Mouse (Mus musculus) right cerebral cortex, postnatal 4 days (tissue): ENCODE data around the gene Mrpl23.
A peak's percentile ranks its signal among the peaks of the same experiment; 100 is the strongest.

Experiments used
- DNase-seq: peaks from one replicate; pipeline ENCODE4 v3.0.0-alpha.2; 2022

The Mrpl23 gene

DNA sequence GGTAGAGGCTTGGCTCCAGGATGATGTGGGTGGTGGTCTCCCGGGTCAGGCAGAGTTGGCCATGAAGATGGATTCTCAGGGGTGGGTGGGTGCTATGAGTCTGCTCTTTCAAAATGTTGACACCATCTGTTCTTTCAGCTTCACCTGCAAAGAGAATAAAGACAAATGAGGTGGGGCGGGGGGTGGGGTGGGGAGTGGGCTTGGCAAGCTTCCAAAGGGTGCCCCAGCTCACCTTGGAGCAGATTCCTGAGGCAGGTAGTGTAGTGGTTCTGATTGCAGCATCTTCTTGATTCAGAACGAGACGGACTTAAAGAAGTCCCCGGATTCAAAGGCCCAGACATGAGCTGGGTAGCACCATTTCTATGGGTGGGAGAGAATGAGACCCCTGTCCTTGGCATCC, 43.5 kb downstream of the Mrpl23 start:
- DNase-seq, result no peak

GRCm38 (mm10) chr7:142576472-142577326, 44.2 kb downstream of the Mrpl23 start:
- DNase-seq, result no peak

DNA sequence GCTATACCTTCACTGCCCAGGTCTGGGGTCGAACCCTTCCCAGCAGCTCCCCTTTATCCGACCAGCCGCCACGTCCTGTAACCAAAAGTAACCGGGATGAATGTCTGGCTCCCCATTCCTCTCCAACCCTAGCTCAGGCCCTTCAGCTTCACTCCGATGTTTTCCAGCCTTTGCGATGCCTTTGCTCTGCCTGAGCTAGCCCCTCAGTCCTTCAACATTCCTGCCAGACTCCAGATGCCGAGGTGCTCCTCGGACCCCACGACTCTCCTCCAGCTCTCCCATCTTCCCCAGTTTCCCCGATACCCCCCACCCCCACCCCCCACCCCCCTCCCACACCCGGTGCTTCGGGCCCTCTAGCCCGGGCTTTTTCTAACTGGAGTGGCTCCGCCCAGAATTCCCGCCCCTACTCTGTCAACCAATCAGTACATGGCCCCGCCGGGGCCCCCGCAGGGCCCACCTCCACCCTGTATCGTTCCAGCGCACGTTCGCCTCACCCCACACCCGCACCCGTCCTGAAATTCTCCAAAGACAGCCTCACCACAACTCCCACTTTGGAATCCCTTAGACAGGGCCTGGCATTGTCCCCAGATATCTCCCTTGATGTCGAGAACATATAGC, 45.4 kb downstream of the Mrpl23 start:
- no peak for DNase-seq

DNA sequence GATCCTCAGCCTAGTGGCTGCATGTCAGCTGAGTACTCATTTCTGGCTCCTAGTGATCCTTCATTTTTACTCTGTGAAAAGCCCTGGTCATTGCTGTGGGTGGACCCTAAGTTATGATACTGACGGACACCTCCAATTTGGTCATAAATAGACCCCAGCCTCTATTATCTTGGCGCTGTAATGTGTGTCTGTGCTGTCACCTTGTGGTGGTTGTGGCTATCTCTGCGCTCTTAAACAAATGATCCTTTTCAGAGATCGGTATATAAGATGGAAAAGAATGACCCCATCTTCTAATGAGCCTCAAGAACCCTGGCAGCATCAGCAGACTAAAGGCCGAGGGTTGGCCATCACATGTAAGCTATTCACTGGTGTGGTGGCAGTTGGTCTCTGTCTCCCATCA, 46.6 kb downstream of the Mrpl23 start:
- no peak for DNase-seq

GRCm38 (mm10) chr7:142580121-142580879, 47.8 kb downstream of the Mrpl23 start:
- DNase-seq, result peak; percentile 72

GRCm38 (mm10) chr7:142581186-142581585, 48.7 kb downstream of the Mrpl23 start:
- DNase-seq, result no peak

- DNase-seq, result peak; percentile 54
These were observed 49.3 kb downstream of the Mrpl23 start for GRCm38 (mm10) chr7:142581656-142582228.

GRCm38 (mm10) chr7:142584882-142585281, 52.4 kb downstream of the Mrpl23 start:
- no peak for DNase-seq

DNA sequence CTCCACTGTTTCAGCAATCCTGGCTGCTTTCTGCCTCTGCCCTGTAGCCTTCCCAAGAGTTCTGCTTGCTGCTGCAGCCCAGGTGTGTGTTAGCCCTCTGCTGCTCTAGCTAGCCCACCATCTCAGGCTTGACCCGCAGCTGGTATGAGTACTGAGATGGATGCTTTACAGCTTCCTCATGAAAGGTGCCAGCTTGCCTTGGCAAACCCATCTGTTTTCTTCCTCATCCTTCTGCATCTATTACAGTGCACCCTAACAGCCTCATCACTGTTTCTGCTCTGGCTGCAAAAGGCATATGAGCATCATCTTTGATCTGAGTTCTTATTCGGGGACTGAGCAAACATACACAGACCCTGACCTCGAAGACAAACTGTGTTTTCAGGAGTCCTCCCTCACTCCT, 53.4 kb downstream of the Mrpl23 start:
- no peak for DNase-seq

GRCm38 (mm10) chr7:142588282-142588941, 55.9 kb downstream of the Mrpl23 start:
- no peak for DNase-seq
